Mouse (Mus musculus) embryonic stem cell, embryonic (primary cell): ENCODE results near the gene Phf7.

Experiments
- CTCF ChIA-PET, 4 experiments: fragments of 300-600 bp in 2 of 4; fragments of 350-600 bp in 2 of 4; sonication (Branson Sonifier 250); formaldehyde crosslinking; loops; one replicate each; lab custom pipeline; 2022; ENCODE audit warnings: inconsistent platforms in 2 of 4; lab: Charles Lee
- POLR2A ChIA-PET, 4 experiments: fragments of 300-600 bp in 2 of 4; fragments of 350-600 bp in 2 of 4; sonication (Branson Sonifier 250); formaldehyde crosslinking; loops; one replicate each; lab custom pipeline; 2022; ENCODE audit warnings: antibody characterized with exemption in 4 of 4, inconsistent platforms in 1 of 4; lab: Charles Lee

Gene Phf7

DNA sequence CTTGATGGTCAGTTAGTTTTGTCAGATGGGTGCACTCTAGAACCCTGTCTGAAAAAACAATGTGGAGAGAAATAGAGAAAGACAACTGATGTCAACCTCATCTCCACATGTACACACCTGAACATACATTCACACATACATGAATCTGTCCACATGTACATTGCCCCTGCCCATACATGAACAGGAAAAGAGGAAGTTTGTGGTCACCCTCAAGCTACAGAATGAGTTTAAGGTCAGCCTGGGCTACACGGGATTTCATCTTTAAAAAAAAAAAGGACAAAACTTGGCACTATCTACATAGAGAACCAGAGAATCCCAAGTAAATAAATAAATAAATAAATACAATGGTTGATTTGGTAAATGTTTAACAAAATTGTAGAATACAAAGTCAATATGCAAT, 6.3 kb downstream of the Phf7 start:
- POLR2A ChIA-PET, result no interaction called here
- CTCF ChIA-PET, result no interaction called here

DNA sequence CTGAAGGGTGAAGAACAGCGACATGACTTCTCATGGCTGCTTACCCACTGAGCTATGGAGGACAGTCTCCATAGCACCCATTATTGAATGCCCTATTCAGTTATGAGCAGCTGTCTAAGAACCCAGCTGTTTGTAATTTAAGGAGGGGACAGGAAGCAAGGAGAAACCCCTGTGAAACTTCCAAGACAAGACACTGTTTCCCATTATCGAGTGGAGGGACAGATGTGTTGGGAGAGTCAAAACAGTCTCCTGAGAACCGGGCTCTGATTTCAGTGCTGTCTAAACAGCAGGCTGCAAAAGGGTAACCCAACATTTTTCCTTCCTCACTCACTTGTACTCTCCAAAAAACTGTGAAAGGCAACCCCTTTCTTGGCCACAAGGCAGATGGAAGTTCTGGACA, 10.6 kb downstream of the Phf7 start:
- CTCF ChIA-PET, result interaction anchor here in 3 of 4 experiments (0.5 to 0.9 kb wide), 3 partner anchors 25 to 729 kb away, joined by 3 to 6 read pairs (median 5); no protein-coding TSS in a partner anchor
- POLR2A ChIA-PET, result interaction anchor here in 3 of 4 experiments (0.5 to 2.7 kb wide), 8 partner anchors 10 to 634 kb away, joined by 3 to 9 read pairs (median 5); partner anchors contain the start of genes Phf7 (in 1 of the 3) and Tnnc1 (in 1 of the 3)

DNA sequence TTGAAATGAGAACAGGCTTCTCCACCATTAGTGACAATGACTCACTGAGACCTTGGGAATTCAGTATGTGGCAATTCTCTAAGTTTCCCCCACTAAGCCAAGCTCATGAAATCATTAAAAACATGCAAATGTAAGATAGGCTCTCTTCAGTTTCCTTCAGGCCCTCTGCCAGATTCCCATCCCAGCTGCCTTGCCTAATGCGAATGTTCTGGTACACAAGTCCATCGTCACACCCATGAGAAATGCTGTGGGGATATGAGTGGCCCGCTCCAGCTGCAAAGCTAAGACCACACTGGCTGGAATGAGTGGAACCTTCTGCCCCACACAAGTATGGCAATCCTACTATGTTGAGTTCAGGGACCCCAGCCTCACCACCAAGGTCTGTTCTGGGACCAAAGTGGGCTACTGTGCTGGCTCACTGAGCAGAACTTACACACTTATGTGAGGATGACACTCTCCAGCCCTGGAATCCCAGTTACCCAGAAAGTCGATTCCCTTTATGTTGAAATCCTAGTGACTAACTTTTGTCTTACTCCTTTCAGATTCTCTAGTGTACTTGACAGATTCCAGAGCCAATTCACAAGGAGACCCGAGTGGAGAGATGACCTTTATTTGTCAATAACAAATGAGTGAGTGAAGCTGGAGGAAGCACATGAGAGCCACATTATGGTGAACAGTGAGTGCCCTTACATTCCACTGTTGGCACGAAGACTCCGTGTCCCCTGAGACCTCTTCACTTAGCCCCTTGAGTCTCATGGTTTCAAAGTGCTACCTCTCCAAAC, 13.8 kb downstream of the Phf7 start:
- POLR2A ChIA-PET, result interaction anchor here in 1 of 4 experiments (0.6 to 1.2 kb wide), 2 partner anchors 47 to 98 kb away, joined by 3 read pairs; no protein-coding TSS in a partner anchor

DNA sequence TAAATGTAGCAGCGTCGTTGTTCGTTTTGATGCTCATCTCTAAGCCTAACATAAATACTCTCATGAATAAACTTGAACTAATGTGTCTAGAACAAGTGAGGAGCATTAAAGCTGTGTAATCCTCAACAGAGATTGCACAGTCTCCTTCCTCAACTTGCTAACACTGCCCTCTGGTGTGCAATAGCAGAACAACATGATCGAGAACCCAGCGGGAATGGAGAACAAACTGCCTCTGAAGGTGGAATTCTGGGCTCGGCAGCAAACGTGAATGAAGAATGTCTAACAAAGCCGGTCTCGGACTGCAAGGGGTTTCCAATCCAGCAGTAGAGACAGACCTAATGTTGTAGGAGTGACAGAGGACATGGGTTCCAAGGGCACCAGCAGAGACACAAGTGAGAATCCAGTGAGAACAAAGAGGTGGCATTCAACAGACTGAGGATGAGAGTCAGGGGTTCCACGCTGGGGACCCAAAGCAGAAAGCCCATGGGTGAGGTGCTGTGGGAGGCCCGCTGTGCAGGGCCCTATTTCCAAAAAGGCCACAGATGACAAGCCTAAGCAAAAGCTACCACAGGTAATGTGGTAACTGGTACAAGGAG, 17.0 kb downstream of the Phf7 start:
- ChIA-PET POLR2A (interaction anchor here in 3 of 4 experiments (0.7 to 3.9 kb wide), 5 partner anchors 17 to 36 kb away, joined by 3 to 14 read pairs (median 4); partner anchors contain the start of genes Bap1 (in 1 of the 3), Phf7 (in 1 of the 3) and Tnnc1 (in 1 of the 3)), CTCF (interaction anchor here (0.6 to 1.6 kb wide), 16 partner anchors 8 to 805 kb away, joined by 3 to 6 read pairs (median 3); partner anchors contain the start of gene Sema3g (in 2 of the 4))

More for the DNA sequence above, 13.8 kb downstream of the Phf7 start:
- CTCF ChIA-PET, result interaction anchor here in 1 of 4 experiments (0.6 to 0.8 kb wide), 2 partner anchors 12 to 35 kb away, joined by 3 read pairs; no protein-coding TSS in a partner anchor

DNA sequence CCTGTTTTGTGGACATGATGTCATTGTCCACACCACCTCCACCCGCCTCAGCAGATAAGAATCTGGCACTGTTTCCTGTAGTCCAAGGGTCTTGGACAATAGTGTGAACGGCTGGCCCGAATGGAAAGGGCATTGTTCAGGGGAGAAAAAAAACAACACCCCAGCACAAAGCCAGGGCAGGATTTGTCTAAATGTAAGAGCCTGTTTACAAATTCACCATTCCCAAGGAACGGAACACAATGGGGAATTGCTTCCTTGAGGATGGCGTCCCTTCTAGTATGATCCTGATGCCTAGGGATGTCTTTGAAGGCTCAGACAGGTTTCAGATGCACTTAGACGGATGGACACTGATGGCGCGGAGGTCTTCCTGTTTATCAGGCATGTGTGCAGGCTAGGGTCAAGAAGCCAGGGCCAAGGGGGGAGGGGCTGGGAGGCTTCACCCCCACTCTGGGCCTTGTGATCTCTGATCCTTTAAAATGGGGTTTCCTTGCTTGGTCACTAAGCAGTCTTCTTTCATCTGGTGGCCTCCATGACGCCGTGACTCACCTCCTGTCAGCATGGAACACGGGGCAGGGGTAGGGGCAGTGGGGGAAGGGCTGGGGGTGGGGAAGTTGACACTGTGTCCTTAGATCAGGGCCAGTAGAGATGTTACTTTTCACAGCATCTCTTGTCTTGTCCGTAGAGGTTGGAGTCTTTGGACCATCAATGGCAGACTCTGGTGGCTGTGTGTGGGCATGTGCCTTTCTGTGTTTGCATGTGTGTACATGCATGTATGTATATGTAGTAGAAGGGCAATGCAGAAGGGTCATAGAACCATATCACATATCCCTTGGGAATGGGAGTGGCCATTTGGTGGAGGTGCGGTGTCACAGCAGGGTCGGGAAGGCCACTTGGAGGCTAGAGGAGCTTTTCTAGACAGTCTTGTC, 17.8 kb downstream of the Phf7 start:
- CTCF ChIA-PET, result interaction anchor here (0.6 to 1.6 kb wide), 13 partner anchors 8 to 231 kb away, joined by 3 to 6 read pairs (median 3); partner anchors contain the start of gene Sema3g (in 2 of the 4)
- POLR2A ChIA-PET, result interaction anchor here in 3 of 4 experiments (0.7 to 3.9 kb wide), 5 partner anchors 18 to 37 kb away, joined by 3 to 14 read pairs (median 4); partner anchors contain the start of genes Bap1 (in 1 of the 3), Phf7 (in 1 of the 3) and Tnnc1 (in 1 of the 3)

DNA sequence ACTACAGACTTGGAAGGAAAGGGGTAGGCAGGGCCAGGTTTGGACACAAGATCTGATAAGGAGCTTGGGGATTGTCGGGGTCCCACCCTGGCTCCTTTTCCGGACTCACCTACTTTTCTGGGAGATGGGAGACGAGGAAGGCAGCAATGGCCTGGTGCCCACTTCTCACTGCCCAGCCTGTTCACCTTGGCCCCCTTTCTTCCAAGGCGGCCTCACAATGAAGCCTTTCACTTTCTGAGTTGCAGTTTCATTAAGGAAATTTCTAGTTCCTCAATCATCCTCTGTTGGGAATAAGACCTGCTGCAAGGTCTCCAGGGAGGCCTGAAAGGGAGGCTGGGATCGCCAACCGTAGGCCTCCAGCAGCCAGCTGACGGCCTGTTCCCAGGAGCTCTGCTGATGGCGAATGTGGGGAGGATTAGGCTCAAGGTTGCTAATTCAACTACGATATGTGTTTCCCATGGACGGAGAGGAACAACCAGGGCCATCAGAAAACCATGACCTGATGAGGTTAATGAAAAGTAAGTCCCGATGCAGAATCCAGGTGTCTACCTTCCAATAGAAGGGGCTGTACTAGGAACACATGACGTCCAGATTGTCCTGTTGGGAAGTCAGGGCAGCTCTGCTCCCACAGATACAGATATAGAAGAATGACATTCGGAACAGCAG, 18.6 kb downstream of the Phf7 start:
- POLR2A ChIA-PET, result interaction anchor here in 1 of 4 experiments (0.6 to 3.9 kb wide), 3 partner anchors 15 to 261 kb away, joined by 4 to 14 read pairs (median 5); partner anchors contain the start of gene Tnnc1
- CTCF ChIA-PET, result interaction anchor here in 2 of 4 experiments (0.9 to 2.3 kb wide), 2 partner anchors 15 to 17 kb away, joined by 5 read pairs; partner anchors contain the start of gene Sema3g (in 1 of the 2)

DNA sequence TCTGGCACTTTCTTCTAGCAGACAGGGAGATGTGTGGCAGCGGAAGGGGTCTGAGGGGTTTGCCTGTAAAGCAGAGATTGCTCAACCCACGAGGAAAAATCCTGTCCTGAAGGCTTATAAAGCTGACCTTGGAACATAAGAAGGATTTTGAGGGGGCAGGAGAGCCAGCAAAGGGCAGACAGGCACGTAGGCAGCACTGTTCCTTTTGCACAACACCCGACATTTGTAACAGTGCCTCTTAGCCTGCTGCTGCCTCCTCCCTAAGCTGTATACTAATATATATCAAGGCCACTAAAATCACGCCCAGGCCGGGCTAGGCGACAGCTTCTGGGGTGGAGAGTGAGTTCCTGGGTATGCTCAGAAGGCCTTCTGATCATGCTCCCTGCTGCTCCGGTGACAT, 20.7 kb downstream of the Phf7 start:
- CTCF ChIA-PET, result interaction anchor here in 3 of 4 experiments (0.7 to 2.3 kb wide), 5 partner anchors 13 to 242 kb away, joined by 3 to 5 read pairs (median 3); partner anchors contain the start of gene Sema3g (in 1 of the 3)

DNA sequence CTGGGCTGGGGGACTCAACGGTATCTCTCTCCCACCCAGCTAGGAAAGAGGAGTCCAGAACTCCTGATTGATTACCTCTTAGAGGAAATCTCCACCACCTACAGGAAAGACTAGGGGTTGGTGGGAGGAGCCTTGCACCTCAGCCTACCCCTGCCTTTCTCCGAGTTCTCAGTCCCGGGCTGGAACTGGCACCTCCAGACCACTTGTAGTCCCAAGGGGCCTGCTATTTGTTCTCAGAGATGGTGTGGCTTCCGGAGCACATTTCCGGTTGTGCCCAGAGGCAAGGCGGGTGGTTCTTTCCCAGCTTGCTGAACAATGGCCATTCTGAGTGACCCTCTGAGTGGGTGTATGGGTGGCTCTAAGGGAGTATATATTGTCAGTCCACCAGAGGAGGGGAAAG, 22.9 kb downstream of the Phf7 start:
- CTCF ChIA-PET, result interaction anchor here in 3 of 4 experiments (0.6 to 1.6 kb wide), 4 partner anchors 11 to 244 kb away, joined by 3 to 5 read pairs (median 4); partner anchors contain the start of gene Sema3g (in 1 of the 3)
- POLR2A ChIA-PET, result interaction anchor here in 2 of 4 experiments (0.8 to 4.3 kb wide), 9 partner anchors 11 to 64 kb away, joined by 3 to 20 read pairs (median 4); partner anchors contain the start of genes Phf7 (in 2 of the 2), Bap1 (in 1 of the 2), Nisch (in 1 of the 2) and Sema3g (in 1 of the 2)

More for the DNA sequence above, 20.7 kb downstream of the Phf7 start:
- POLR2A ChIA-PET, result interaction anchor here in 2 of 4 experiments (0.9 to 3.9 kb wide), 6 partner anchors 9 to 37 kb away, joined by 3 to 14 read pairs (median 4); partner anchors contain the start of gene Tnnc1 (in 1 of the 2)

DNA sequence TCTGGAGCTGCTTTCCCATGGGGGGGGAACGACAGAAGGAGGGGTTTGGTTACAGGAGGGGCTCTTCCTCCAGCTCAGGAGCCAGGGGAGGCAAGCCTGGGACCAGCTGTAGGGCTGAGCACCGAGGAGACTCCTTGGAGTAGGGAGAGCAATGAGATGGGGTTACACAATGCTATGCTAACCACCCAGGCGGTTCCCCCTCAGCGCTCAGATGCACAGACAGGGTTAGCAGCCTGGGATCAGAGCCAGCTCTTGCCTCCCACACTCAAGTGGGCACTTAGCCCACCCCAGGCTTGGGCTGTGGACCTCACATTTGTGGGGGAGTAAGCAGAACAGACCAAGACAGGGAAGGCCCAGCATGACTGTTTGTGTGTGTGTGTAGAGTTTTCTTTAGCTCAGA, 24.1 kb downstream of the Phf7 start:
- ChIA-PET CTCF (interaction anchor here (0.5 to 1.3 kb wide), 10 partner anchors 9 to 246 kb away, joined by 3 to 7 read pairs (median 4); partner anchors contain the start of gene Sema3g (in 1 of the 4)), POLR2A (interaction anchor here in 3 of 4 experiments (0.6 to 4.3 kb wide), 15 partner anchors 9 to 1979 kb away, joined by 3 to 20 read pairs (median 4); partner anchors contain the start of genes Glt8d1 (in 1 of the 3), Phf7 (in 1 of the 3), Sema3g (in 1 of the 3) and Spcs1 (in 1 of the 3))

DNA sequence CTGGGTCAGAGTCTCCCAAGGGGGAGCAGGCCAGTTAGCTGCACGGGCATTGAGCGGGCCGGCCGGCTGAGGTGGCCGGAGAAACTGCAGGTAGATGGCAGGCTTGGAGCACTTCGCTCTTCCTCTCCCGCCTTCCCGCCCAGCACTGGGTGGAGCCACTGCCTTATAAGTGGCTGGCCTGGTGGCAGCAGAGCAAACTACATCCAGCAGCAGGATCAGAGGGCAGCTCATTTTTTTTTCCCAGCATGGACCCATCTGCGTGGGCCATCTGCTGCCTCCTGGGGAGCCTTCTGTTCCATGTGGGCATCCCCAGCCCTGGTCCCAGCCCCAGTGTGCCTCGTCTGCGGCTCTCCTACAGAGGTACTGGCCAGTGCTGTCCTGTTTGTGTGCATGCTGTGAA, 33.5 kb downstream of the Phf7 start, which contains the start of gene Sema3g:
TSS of gene Sema3g (plus strand) at position 195 of the 400 bp plus-strand sequence.
- CTCF ChIA-PET, result interaction anchor here in 3 of 4 experiments (0.8 to 1.8 kb wide), 9 partner anchors 9 to 255 kb away, joined by 3 to 13 read pairs (median 4); partner anchors contain the start of gene Phf7 (in 1 of the 3)

DNA sequence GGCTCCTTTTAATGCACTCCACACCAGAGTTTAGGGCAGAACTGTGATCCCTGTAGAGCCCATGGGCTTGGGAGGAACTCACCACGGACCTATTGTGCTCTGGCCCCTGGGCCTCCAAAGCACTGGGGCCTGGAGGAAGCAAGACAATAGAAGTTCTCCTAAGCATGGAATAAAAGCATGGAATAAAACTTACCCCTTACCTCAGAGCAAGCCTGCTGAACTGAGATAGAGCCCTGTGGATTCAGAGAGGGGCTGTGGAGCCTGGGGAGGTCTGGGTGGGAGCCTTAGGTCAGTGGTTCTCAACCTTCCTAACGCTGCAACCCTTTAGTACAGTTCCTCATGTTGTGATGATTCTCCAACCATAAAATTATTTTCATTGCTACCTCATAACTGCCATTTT, 34.3 kb downstream of the Phf7 start, which contains the start of gene Nisch:
TSS of gene Nisch (minus strand) at position 101 of the 400 bp plus-strand sequence.
- CTCF ChIA-PET, result interaction anchor here in 3 of 4 experiments (0.5 to 1.8 kb wide), 8 partner anchors 12 to 256 kb away, joined by 3 to 13 read pairs (median 4); partner anchors contain the start of gene Phf7 (in 1 of the 3)
- POLR2A ChIA-PET, result interaction anchor here in 1 of 4 experiments (0.6 to 3.6 kb wide), 4 partner anchors 11 to 49 kb away, joined by 3 to 15 read pairs (median 4); no protein-coding TSS in a partner anchor

More for the DNA sequence above, 33.5 kb downstream of the Phf7 start, which contains the start of gene Sema3g:
- POLR2A ChIA-PET, result interaction anchor here in 3 of 4 experiments (0.6 to 3.6 kb wide), 7 partner anchors 9 to 255 kb away, joined by 3 to 15 read pairs (median 5); no protein-coding TSS in a partner anchor

DNA sequence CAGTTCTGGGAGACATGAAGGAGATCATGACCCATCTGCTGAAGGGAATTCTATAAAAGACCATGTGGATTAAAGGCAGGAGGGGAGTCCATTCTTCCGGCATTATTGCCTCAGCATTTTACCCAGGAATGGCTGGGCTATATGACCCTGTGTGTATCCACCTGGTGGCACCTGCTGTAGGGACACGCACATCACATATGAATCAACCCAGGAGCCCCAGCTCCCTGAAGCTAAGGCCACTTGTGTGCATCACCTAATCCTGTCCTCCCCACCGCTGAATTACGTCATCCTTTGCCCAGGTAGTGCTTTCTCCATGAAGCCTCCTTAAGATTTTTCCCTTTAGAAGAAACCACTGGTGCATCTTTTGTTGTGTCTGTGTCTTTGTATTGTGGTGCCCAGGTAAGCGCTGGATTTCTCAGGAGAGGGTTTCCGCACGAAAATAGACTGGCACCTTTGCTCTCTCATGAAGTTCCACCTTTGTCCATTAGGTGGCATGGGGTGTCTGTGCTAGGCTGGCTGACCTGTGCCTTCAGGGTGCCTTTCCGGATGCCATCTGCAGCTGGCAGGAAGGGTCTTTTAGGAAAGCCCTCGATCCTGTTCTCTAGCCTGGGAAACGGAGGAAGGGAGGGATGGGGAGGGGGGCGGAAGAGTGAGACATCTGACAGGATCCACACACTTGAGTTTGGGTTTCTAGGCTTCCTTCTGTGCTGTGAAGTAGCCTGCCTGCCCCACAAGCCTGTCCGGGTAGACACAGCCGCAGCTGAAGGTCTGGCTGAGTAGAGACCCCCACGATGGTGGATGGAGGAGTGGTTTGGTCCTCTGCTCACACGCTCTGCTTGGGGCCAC, 35.7 kb downstream of the Phf7 start:
- ChIA-PET CTCF (interaction anchor here (0.6 to 1.8 kb wide), 16 partner anchors 8 to 257 kb away, joined by 3 to 7 read pairs (median 4); partner anchors contain the start of gene Dnah1 (in 1 of the 4)), POLR2A (interaction anchor here in 2 of 4 experiments (0.8 to 3.6 kb wide), 5 partner anchors 9 to 13 kb away, joined by 3 to 15 read pairs (median 4); no protein-coding TSS in a partner anchor)

DNA sequence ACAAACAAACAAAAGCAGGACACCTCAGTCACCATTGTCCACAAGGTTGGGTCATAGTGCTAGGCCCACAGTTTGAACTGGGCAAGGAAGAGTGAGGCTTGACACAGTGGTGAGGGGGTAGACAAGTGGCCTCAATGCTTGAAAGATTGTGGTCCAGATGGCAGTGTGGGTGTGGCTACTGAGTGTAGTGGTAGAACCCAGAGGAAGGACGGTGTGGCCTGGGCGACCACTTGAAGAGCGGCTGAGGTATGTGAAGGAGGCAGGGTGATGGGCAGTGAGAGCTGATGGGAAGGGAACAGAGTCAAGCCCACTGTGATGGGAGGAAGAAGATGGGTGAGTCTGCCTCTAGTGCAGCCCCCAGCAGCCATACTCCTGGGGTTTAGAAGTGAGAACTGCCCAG, 36.4 kb downstream of the Phf7 start:
- POLR2A ChIA-PET, result interaction anchor here in 1 of 4 experiments (3.6 kb wide), 1 partner anchor 9 kb away, joined by 15 read pairs; no protein-coding TSS in a partner anchor
- CTCF ChIA-PET, result interaction anchor here in 2 of 4 experiments (0.9 to 1.8 kb wide), 8 partner anchors 8 to 109 kb away, joined by 3 to 7 read pairs (median 5); partner anchors contain the start of gene Dnah1 (in 1 of the 2)

DNA sequence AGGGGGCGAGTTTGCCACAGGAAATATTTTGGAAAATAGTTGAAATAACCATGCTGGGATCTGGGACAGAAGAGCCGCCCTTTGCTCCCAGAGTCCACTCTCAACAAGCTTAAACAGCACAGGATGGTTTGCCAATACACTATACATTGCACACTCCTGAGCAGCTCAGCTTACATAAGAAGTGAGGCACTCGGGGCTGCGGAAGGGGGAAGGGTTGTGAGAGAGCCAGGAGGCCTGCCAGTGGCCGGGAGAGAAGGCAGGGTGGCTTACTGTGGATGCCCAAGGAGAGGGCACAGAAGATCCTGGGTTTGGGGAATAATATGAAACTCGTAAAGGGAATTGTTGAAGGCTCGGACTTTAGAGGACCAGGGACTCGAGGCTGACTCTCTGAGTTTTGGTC, 37.2 kb downstream of the Phf7 start:
- POLR2A ChIA-PET, result interaction anchor here in 3 of 4 experiments (0.7 to 1.3 kb wide), 5 partner anchors 10 to 512 kb away, joined by 3 to 4 read pairs (median 3); partner anchors contain the start of gene Smim4 (in 1 of the 3)
- CTCF ChIA-PET, result no interaction called here
